Mouse (Mus musculus): Measurements from ENCODE around the gene Igsf10. TPM values are rescaled to one million over a fixed set of nuclear protein-coding genes. Genes with fewer than 3 reads are reported as not detected.

The Igsf10 gene
- polyA plus RNA-seq, 1 experiment: 0.04 TPM

DNA sequence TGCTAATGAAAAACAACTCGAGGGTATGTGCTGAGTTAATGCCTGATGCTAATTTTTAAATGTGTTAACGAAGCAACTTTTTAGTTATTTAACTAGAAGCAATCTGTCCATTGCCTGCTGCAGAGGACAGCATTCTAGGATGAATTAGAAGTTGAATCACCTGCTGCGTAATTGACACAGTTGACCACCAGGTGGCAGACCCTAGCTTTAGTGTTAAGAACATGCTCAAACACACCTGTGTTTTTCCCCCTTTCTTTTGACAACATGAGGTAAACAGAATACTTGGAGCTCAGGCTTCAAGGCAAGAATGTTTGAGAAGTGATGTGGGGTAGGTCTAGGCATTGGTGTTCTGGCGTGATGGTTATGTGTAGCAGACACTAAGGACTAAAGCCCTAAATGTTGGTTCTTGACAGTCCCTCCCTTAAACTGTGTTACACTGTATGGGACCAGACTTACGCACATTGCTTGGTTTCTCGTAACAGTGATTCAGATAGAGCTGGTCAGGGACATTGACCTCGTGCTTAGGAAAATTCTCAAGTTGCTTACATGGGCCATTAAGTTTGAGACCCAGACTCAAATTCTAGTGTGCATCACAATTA lies 22.8 kb downstream of the Igsf10 start:
- no peaks in the 10 kb centered on the region for H3K27me3 ChIP-seq (ENCODE audit: control insufficient read depth, insufficient read depth, insufficient read length)
- H3K4me3 ChIP-seq (ENCODE audit: insufficient read depth, poor library complexity, severe bottlenecking): no peak overlapping the region
- H3K79me3 ChIP-seq (ENCODE audit: low read depth): no peaks in the 10 kb centered on the region
- no peak for TF ChIP-seq MYOD1 (IDR thresholded peaks at IDR 0.05; ENCODE audit: control insufficient read depth, insufficient read length, low read depth)
- TF ChIP-seq MYOG (IDR thresholded peaks at IDR 0.05; ENCODE audit: control insufficient read depth, extremely low read depth, insufficient read length): no peak
- no peak for TF ChIP-seq CEBPB (IDR thresholded peaks at IDR 0.05; ENCODE audit: low read depth)
- TF ChIP-seq USF1 (IDR thresholded peaks at IDR 0.05; ENCODE audit: low read depth): no peak
- no peak for TF ChIP-seq CTCF (IDR thresholded peaks at IDR 0.05; ENCODE audit: control insufficient read depth, insufficient read depth, insufficient read length)
- TF ChIP-seq MAX (IDR thresholded peaks at IDR 0.05): no peak
- TF ChIP-seq FOSL1 (IDR thresholded peaks at IDR 0.05; ENCODE audit: insufficient read depth, low read length, poor library complexity, severe bottlenecking): no peak
- H3K79me2 ChIP-seq (ENCODE audit: control insufficient read depth, insufficient read depth): no peaks in the 10 kb centered on the region
- no peak overlapping the region for H3ac ChIP-seq (ENCODE audit: control insufficient read depth, insufficient read length, low read depth)
- H3K36me3 ChIP-seq (ENCODE audit: control insufficient read depth, insufficient read depth): no peaks in the 10 kb centered on the region

DNA sequence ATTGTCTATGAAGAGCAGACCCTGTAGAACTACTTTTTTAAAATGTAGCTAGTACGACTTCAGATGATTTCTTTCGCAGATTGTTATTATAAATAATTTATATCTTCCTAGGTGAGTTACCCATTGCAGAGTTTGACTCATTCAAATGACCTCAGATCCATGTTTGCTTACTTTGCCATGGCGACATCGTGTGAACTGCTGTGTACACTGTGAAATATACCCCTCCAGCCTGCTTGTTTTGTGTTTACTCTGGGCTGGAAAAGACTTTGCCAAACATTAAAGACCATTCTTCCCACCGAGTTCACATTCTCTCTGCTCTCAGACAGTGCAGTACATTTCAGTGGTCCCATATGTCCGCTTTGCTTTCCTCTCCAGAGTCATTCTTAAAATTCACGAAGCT lies 28.1 kb downstream of the Igsf10 start:
- TF ChIP-seq CTCF (IDR thresholded peaks at IDR 0.05; ENCODE audit: control insufficient read depth, insufficient read depth, insufficient read length) (no peak), CEBPB (IDR thresholded peaks at IDR 0.05; ENCODE audit: low read depth) (no peak), MYOG (IDR thresholded peaks at IDR 0.05; ENCODE audit: control insufficient read depth, extremely low read depth, insufficient read length) (no peak), MYOD1 (IDR thresholded peaks at IDR 0.05; ENCODE audit: control insufficient read depth, insufficient read length, low read depth) (no peak), MAX (IDR thresholded peaks at IDR 0.05) (no peak), USF1 (IDR thresholded peaks at IDR 0.05; ENCODE audit: low read depth) (no peak), FOSL1 (IDR thresholded peaks at IDR 0.05; ENCODE audit: insufficient read depth, low read length, poor library complexity, severe bottlenecking) (no peak)
- no peaks in the 10 kb centered on the region for H3K36me3 ChIP-seq (ENCODE audit: control insufficient read depth, insufficient read depth)
- no peaks in the 10 kb centered on the region for H3K27me3 ChIP-seq (ENCODE audit: control insufficient read depth, insufficient read depth, insufficient read length)
- H3K79me3 ChIP-seq (ENCODE audit: low read depth): no peaks in the 10 kb centered on the region
- no peak overlapping the region for H3K4me3 ChIP-seq (ENCODE audit: insufficient read depth, poor library complexity, severe bottlenecking)
- H3ac ChIP-seq (ENCODE audit: control insufficient read depth, insufficient read length, low read depth): no peak overlapping the region
- no peaks in the 10 kb centered on the region for H3K79me2 ChIP-seq (ENCODE audit: control insufficient read depth, insufficient read depth)

DNA sequence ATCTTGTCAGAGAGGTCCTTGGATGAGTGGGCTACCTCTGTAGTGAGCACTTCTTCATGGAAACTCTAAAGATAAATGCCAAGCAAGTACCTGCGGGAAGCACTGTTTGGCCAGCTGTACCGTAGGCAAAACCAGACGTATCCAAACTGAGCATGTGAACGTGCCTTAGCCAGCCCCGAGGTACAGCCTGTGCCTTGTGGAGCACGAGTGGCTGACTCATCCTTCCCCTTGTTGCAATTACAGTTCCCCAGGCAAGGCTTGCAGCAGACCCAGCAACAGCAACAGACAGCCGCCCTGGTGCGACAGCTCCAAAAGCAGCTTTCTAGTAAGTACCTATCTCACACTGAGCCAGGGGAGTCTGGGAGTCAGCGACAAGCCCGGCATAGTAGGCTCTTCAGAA lies 31.6 kb downstream of the Igsf10 start:
- Histone ChIP-seq H3ac (ENCODE audit: control insufficient read depth, insufficient read length, low read depth) (no peak overlapping the region), H3K79me2 (ENCODE audit: control insufficient read depth, insufficient read depth) (no peaks in the 10 kb centered on the region), H3K4me3 (ENCODE audit: insufficient read depth, poor library complexity, severe bottlenecking) (no peak overlapping the region), H3K36me3 (ENCODE audit: control insufficient read depth, insufficient read depth) (no peaks in the 10 kb centered on the region), H3K27me3 (ENCODE audit: control insufficient read depth, insufficient read depth, insufficient read length) (no peaks in the 10 kb centered on the region), H3K79me3 (ENCODE audit: low read depth) (no peaks in the 10 kb centered on the region)
- TF ChIP-seq MYOG (IDR thresholded peaks at IDR 0.05; ENCODE audit: control insufficient read depth, extremely low read depth, insufficient read length) (no peak), MAX (IDR thresholded peaks at IDR 0.05) (no peak), FOSL1 (IDR thresholded peaks at IDR 0.05; ENCODE audit: insufficient read depth, low read length, poor library complexity, severe bottlenecking) (no peak), USF1 (IDR thresholded peaks at IDR 0.05; ENCODE audit: low read depth) (no peak), MYOD1 (IDR thresholded peaks at IDR 0.05; ENCODE audit: control insufficient read depth, insufficient read length, low read depth) (no peak), CTCF (IDR thresholded peaks at IDR 0.05; ENCODE audit: control insufficient read depth, insufficient read depth, insufficient read length) (no peak), CEBPB (IDR thresholded peaks at IDR 0.05; ENCODE audit: low read depth) (no peak)

DNA sequence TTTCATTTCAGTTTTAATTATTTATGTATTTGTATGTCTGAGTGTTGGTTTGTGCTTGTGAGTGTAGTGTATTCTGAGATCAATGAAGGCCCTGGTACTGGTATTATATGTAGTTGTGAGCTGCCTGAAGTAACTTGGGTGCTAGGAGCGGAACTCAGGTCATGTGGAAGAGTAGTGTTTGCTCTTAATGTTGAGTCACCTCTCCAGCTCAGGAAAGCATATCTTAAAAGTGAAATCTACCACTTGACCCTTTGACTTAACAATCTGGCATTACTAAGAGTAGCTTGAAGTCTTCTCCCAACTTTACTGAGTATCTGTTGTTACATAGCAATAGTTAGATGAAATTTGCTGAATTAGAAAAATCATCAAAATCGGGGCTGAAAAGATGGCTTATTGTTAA lies 38.7 kb downstream of the Igsf10 start:
- no peaks in the 10 kb centered on the region for H3K79me3 ChIP-seq (ENCODE audit: low read depth)
- no peak overlapping the region for H3ac ChIP-seq (ENCODE audit: control insufficient read depth, insufficient read length, low read depth)
- TF ChIP-seq MYOD1 (IDR thresholded peaks at IDR 0.05; ENCODE audit: control insufficient read depth, insufficient read length, low read depth) (no peak), USF1 (IDR thresholded peaks at IDR 0.05; ENCODE audit: low read depth) (no peak), MAX (IDR thresholded peaks at IDR 0.05) (no peak), CEBPB (IDR thresholded peaks at IDR 0.05; ENCODE audit: low read depth) (no peak)
- no peaks in the 10 kb centered on the region for H3K36me3 ChIP-seq (ENCODE audit: control insufficient read depth, insufficient read depth)
- H3K27me3 ChIP-seq (ENCODE audit: control insufficient read depth, insufficient read depth, insufficient read length): no peaks in the 10 kb centered on the region
- no peaks in the 10 kb centered on the region for H3K79me2 ChIP-seq (ENCODE audit: control insufficient read depth, insufficient read depth)
- H3K4me3 ChIP-seq (ENCODE audit: insufficient read depth, poor library complexity, severe bottlenecking): no peak overlapping the region

DNA sequence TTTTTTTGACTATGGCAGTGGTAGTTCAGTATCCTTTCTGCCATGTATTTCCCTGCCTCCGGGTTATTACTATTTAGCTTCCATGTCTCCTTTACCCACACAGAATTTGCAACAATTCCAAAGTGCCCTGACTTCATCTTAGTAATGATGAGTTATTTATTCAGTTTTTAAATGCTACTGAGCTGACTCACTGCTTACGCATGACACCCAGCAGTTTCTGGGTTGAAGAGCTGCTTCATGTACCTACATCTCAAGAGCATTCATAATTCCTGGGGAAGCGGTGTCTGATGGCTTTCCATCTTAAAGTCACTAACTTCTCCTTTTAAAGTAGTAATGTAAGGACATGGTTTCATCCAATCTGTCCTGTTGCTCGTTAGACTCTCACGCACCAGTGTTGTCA lies 39.2 kb downstream of the Igsf10 start:
- Histone ChIP-seq H3K79me3 (ENCODE audit: low read depth) (no peaks in the 10 kb centered on the region), H3K79me2 (ENCODE audit: control insufficient read depth, insufficient read depth) (no peaks in the 10 kb centered on the region), H3K27me3 (ENCODE audit: control insufficient read depth, insufficient read depth, insufficient read length) (no peaks in the 10 kb centered on the region), H3ac (ENCODE audit: control insufficient read depth, insufficient read length, low read depth) (no peak overlapping the region), H3K4me3 (ENCODE audit: insufficient read depth, poor library complexity, severe bottlenecking) (no peak overlapping the region), H3K36me3 (ENCODE audit: control insufficient read depth, insufficient read depth) (no peaks in the 10 kb centered on the region)
- TF ChIP-seq USF1 (IDR thresholded peaks at IDR 0.05; ENCODE audit: low read depth) (no peak), MYOG (IDR thresholded peaks at IDR 0.05; ENCODE audit: control insufficient read depth, extremely low read depth, insufficient read length) (no peak), MAX (IDR thresholded peaks at IDR 0.05) (no peak), CEBPB (IDR thresholded peaks at IDR 0.05; ENCODE audit: low read depth) (no peak), CTCF (IDR thresholded peaks at IDR 0.05; ENCODE audit: control insufficient read depth, insufficient read depth, insufficient read length) (no peak), MYOD1 (IDR thresholded peaks at IDR 0.05; ENCODE audit: control insufficient read depth, insufficient read length, low read depth) (no peak), FOSL1 (IDR thresholded peaks at IDR 0.05; ENCODE audit: insufficient read depth, low read length, poor library complexity, severe bottlenecking) (no peak)

DNA sequence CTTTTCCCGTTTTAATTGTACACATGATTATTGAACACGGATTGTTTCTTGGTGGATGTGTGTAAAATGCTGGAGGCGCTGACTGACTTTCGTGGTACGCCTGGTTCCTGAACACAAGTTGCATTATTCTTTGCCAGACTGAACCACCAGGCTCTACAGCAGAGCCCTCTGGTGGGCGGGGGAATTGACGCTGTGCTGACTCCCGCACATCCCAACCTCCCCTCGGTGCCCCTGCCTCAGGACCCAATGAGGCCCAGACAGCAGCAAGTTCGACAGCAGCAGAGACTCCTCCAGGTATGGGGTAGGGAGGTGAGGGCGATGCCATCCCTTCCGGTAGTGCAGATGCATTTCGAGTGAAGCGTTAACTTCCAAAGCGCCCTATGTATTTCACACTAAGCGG lies 46.5 kb downstream of the Igsf10 start:
- Histone ChIP-seq H3K27me3 (ENCODE audit: control insufficient read depth, insufficient read depth, insufficient read length) (no peaks in the 10 kb centered on the region), H3K4me3 (ENCODE audit: insufficient read depth, poor library complexity, severe bottlenecking) (no peak overlapping the region)
- TF ChIP-seq MYOD1 (IDR thresholded peaks at IDR 0.05; ENCODE audit: control insufficient read depth, insufficient read length, low read depth): no peak

More for the DNA sequence above, 46.5 kb downstream of the Igsf10 start:
- H3K79me2 ChIP-seq (ENCODE audit: control insufficient read depth, insufficient read depth): no peaks in the 10 kb centered on the region
- H3ac ChIP-seq (ENCODE audit: control insufficient read depth, insufficient read length, low read depth): no peak overlapping the region
- no peaks in the 10 kb centered on the region for H3K36me3 ChIP-seq (ENCODE audit: control insufficient read depth, insufficient read depth)
- no peaks in the 10 kb centered on the region for H3K79me3 ChIP-seq (ENCODE audit: low read depth)

All from C2C12 (cell line).